Mouse (Mus musculus) B cell, adult 2 months (primary cell): ENCODE measurements around the gene Fgfr2.
A peak's percentile ranks its signal among the peaks of the same experiment; 100 is the strongest.
"Not testable (repeated sequence)": the region's sequence is repeated elsewhere in the genome, so short reads cannot be mapped to it uniquely, and the experiment has no call there.

Experiments
- DNase-seq, 2 experiments: peaks; one replicate each; pipeline ENCODE4 v3.0.0; 2022

The Fgfr2 gene

DNA sequence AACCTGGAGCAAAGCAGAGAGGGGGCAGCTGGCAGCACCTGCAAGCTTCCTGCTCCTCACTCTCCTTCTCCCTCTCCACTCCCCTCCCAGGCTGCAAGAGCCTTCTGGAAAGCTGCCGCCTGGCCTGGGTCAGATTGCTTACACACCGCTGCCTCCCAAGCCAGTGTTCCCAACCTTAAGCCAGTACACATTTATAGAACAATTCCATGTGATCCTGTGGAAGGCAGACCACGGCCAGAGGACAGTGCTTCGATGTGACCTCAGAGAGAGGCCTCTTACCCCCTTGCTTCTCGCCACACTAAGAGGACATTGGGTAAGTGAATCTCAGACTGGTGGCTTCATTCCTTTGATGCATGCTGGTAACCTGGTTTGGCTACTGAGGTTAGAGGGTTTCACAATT, 2570.4 kb downstream of the Fgfr2 start:
- no peak for DNase-seq

DNA sequence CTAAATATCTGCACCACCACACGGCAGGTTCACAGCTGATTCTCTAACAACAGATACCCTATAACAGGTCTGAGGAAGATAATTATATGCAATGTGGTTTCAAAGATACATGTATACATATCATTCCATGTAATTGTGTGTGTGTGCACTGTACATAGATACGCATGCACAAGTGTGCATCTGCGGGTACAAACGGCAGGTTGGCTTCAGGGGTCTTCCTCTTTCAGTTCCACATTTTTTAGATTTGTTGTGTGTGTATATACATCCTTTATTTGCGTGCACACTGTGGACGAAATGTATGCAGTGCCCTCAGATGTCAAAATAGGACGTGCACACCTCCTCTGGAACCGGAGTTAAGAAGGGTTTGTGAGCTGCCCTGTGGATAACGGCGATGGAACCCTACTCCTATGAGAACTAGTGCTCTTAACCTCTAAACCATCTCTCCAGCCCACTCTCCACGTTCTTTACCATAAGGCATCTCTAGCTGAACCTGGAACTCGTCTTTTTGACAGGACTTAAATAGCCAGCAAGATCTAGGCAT, 2575.4 kb downstream of the Fgfr2 start:
- DNase-seq, result peak in 1 of 2 experiments; percentile 38

DNA sequence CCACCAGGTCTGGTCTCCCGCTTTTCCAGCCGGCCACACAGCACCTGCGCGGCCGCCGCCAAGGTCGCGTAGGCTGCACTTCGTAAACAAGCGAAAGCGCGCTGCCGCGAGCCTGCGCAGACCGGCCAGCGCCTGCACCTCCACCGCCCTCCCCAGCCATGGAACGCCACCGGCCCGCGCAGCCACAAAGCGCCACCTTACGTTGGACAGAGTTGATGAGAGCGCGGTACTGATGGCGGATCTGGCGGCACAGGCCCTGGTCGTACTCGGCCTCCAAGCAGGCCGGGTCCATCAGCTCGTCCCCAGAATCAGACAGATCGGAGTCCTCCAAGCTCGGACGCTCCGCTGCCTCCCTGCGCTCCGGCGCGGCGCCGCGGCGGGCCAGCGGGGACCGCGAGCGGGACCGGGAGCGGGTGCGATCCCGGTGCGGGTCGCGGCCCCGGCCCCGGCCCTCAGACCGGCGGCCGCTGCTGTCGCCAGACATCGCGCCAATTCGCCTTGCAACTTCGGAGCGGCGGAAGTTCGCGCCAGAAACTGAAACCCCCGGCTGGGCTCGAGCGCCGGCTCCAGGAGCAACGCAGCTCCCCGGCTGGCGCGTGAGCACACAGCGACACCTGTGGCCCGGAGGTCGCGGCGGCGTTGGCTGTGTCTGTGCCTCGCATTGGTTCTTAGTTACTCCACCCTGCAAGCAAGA, 2576.2 kb downstream of the Fgfr2 start:
- DNase-seq, result peak; percentile 97 to 98

DNA sequence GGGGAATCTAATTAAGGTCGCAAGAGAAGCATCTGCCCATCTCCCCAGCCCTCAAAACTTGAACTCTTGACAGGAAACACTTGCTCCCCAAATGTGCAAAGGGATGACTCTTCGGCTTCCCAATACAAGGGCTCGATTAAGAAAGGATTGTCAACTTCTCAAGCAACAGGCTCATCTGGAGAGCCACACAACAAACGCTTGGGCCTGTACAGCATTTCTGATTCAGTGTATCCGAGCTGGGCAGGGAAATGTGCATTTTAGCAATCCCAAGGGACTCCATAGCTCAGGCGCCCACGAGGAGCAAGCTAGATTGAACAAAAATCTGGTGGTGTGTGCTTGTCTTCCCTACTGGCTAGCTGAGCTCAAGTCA, 2576.7 kb downstream of the Fgfr2 start:
- no peak for DNase-seq

DNA sequence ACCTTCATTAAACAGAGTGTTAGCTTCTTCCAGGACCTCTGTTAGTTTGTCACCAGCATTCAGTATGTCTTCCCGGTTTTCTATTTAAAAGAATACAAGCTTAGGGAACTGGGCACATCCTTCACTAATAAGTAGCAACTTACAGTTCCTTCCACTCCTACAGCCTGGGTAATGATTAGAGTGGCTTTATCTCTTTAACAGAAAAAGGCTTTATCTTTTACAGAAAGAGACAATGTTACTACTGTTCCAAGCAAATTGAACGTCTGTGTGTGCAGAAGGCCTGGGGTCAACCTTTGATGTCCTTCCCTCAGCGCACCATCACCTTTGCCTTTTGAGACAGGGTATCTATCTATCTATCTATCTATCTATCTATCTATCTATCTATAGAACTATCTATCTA, 2577.3 kb downstream of the Fgfr2 start:
- no peak for DNase-seq

DNA sequence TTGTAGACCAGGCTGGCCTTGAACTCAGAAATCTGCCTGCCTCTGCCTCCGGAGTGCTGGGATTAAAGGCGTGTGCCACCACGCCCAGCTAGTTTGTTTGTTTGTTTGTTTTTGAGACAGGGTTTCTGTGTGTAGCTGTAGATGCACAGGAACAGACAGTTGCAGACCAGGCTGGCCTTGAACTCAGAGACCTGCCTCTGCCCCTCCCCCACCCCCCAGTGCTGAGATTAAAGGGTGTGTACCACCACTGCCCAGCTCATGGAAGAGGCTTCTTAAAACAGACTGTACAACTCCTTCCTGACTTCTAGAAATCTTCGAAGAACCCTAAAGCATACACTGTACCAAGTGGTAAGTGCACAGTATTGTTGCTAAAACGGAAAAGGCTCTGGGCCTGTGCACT, 2577.7 kb downstream of the Fgfr2 start:
- DNase-seq, result no peak

DNA sequence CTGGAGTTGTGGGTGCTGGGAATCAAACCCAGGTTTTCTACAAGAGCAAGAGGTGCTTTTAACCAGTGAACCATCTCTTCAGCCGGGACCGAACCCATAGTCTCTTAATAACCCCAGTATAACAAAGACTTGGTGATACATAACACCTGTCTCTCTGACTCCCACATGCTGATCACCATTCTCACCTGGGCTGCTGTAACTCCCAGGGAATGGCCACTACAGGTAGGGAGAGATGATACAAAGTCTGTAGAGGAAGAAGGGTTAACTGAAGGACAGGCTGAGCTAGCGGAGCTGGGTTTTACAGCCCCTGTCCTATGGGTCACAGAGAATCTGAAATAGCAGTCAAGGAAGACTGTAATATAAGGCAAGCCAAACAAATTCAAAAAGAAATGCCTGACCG, 2580.0 kb downstream of the Fgfr2 start:
- DNase-seq, result no peak

DNA sequence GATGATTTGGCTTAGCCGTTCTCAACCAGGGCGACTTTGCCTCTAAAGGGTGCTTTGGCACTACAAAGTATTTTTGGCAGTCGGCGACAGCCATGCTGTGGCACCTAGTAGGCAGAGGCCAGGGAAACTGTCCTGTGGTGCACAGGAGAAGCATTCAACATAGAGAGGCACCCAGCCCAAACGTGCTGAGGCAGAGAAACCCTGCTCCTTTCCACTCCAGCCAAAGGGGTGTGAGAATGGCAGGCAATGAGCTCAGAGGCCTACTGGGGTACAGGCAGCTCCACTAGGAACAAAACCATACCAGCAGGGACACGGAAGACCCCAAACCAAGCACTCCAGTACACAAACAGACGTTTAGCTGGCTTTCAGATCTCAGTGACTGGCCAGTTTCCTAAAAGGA, 2583.0 kb downstream of the Fgfr2 start:
- DNase-seq, result no peak

DNA sequence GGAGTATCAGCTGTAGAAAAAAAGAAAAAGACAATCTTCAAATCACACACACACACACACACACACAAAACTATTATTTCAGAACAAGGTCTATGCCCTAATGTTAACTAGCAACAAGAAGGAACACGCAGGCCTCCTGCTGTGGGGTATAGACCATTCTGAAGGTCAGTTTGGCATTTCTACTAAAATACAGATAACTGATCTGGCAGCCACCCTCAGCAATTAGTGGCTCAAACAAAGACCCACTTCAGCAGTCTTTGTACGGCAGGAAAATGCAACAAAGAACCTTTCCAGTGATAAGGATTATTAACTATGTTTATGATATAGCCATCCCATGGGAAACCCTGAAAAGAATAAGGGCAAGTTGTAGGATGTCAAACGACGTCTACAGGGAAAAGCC, 2586.1 kb downstream of the Fgfr2 start:
- no peak for DNase-seq

DNA sequence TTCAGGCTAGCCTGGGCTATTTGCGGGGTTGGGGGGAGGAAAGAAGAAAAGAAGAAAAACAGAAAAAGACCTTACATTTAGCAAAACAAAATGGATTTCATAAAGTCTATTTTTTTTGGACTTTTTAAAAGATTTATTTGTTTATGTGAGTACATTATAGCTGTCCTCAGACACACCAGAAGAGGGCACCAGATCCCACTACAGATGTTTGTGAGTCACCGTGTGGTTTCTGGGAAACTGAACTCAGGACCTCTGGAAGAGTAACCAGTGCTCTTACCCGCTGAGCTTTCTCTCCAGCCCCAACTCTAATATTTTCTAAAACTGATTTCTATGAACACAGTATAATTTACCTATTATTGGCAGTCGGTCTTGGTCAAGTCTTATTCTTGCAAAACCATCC, 2588.0 kb downstream of the Fgfr2 start:
- DNase-seq, result no peak

DNA sequence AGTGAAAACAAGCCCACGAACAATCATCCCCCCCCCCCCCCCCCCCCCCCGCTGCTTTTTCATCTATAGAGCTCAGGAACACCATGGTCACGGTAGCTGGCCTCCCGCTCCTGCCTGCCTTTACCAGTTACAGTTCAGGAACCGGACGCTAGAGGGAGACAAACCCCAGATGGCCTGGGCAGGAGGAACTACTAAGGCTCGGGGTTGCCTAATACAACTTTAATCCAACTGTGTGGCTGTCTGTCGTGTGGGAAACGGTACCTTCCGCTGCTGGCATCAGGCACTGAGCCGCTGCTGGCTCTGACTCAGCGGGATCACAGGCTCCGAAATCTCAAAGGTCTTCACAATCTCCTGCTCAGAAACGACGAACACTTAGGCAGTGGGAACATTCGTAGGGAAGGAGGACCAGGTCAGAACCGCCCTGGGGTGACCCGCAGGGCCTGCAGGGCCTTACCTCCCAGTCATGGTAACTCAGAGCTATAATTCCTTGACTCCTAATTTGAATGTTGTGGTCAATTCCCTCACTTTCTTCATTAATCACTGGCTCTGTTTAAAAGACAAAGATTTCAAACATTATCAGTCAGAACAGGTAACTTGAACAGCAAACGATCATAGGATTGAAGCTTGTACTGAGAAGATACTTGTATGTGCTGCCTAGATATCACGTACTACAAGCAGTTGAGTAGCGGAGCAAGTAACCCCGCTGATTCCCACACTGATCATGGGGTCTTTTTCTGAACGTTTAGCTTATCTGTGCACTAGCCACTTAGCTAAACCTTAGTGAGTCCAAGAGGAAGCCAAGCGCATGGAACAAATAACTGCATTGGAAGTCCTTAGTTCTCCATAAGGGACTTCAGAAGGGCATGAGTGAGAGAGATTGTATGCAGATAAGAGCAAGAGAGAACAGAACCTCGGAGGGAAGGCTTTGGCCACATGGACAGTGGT, 2589.6 kb downstream of the Fgfr2 start:
- peak; percentile 92 to 93 for DNase-seq

DNA sequence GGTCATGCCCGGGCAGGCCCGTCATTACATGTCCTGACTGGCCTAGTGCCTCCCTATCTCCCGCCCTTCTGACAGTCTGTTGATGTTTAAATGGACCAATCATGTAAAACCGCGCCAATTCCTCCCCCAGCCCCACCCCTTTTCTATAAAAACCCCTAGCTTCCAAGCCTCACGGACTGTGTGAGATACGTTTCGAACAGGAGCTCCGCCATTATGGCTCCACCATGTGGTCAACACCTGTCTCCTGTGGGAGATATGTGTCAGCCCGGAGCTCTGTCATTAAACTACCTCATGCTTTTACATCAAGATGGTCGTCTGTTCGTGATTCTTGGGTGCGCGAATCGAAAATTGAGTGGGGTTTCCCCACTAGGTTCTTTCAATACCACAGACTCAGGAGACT, 2592.0 kb downstream of the Fgfr2 start:
- not testable (repeated sequence) for DNase-seq

DNA sequence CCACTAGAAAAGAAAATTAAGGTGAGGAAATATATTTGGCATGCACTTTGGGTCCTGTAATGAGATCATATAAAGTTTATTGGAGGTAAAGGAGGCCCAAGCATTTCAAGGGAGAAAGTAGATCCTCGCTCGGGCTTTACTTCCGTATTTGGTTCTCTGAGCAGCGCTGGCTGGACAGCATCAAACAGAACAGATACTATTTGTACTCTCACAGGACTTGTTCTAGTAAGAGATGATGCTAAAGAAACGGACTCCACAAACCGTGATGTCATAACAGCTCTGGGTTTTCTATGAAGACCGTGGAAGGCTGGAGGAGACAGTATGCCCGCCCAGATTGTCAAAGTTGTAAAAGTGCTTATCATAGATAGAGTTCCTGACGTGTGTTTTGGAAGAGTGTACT, 2595.8 kb downstream of the Fgfr2 start:
- no peak for DNase-seq

DNA sequence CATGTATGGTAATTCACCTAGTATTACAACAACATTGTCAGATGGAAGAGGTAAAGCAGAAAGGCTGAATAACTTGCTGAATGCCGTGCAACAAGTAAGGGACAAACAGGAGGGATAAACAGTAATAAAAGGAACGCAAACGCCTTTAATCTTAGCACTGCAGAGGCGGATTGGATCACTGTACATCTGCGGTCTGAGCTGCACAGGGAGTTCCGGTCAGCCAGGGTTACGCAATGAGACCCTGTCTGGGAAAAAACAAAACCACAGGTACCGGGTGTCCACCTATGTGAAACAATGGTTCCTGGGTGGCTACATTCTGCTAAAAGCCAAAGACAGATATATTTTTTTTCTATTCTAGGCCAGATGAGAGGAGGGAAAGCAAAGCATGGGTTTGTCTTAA, 2599.7 kb downstream of the Fgfr2 start:
- no peak for DNase-seq

DNA sequence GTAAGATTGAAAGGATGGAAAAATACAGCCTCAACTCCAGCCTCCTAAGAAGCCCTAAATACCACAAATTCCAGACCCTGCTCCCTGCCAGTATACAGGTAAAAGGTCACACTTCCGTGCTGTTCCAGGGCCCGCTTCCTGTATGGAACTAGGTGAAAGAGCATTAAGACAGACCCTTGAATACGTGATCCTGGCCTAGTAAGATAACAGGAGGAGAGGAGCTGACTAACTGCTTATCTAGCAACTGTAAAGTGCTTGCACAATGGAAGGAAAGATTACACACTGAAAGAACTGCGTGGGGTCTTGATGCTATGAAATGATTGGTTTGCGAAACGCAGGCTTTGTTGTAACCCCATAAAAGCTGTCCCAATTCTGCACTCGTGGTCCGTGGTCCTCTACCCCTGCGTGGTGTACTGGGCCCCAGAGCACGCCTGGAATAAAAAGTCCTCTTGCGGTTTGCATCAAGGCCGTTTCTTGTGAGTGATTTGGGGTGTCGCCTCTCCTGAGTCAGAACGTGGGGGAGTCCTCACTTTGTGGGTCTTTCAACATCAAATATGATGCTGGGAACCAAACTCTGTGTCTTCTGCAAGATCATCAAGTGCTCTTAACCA, 2602.2 kb downstream of the Fgfr2 start:
- DNase-seq, result no peak

DNA sequence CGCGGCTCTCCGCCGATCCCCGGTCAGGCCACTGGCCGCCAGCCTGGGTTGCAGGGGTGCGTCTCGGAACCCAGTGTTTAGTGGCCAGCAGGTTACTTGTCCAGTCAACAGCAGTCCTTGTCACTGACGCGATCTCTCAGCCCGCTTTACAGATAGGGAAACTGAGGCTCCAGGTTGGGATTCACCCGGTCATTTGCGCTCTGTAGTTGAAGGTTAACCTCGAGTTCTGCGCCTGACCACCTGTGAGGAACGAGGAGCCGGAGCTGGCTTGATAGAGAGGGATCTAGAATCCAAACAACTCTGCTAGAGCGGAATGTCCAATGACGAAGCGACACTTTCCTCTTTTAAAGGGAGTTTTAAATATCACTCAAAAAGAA, 2603.1 kb downstream of the Fgfr2 start, which contains the start of gene Ate1:
Gene Ate1 (minus strand): TSS at position 321 of the 377 bp plus-strand sequence.
- no peak for DNase-seq

DNA sequence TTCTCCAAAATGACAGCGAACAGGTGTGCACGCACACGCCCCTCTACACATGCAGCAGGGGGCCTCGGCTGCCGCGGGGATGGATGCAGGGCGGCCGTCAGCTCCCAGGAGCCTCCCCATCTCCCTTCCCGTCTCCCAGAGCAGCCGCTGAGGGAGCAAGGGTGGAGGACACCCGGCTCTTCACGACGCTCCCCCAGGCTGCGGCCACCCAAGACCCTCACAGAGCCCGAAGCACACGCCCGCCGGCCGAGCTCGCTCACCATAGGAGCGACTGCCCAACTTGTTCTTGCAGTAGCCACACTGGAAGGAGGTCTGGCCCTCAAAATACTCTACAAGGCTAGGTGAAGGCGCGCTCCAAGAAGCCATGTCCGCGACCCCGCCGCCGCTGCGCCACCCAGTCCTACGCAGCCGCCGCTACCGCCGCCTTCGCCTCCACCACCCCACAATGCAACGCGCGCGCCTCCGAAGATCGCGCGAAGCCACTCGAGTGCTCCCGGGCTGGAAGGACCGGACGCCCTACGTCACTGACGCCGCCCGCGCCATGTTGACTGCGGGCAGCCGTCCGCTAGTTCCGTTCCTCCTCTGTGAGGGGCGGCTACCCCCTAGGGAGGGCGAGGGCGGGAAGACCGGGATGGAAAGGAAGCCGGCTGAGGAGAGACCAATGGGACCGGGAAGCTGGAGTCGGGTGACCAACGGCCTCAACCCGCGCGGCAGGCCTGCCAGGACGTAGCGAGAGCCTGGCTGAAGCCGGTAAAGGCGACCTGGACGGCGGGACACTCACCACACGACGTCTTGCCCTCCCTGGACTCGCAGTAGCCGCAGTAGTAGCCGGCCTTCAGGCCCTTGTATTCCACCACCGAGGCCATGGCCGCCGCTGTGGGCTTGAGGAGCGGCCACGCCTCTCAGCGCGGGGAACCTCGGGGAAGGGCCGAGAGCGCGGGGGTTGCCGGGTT, 2603.8 kb downstream of the Fgfr2 start:
- DNase-seq, result peak; percentile 95 to 96

DNA sequence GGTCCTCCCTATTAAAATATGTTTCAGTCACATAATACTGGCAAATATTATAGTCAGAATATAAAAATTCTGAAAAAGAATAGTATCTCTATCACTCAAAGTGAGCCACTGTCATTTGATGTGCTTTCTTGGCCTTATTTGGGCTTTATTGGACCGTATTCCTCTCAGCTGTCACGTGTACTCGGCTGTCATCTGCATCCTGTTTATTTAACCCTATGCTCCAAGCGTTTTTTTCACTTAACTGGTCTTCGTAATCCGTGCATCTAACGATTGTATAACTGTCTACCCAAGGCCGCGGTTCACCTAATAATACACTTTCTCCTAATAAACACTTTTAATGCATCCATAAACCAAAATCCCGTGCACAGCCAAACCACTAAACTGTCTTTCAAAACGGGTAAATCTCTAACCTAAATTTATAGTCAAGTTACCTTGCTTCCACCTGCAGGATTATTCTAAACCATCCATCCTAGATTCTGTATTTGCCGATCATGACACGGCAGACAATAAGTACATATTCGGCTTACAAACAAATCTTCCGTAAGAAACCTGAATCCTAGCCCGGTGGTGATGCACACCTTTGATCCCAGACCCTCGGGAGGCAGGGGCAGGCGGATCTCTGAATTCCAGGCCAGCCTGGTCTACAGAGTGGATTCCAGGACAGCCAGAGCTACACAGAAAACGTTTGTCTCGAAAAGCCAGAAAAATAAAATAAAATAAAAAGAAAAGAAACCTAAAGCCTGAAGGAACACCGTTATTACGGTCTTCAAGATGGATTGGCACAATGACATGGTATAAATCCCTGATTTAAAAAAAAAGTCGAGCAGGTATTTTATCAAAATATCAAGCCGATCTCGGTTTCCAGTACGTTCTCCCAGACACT, 2604.7 kb downstream of the Fgfr2 start:
- DNase-seq, result peak; percentile 9 to 13

DNA sequence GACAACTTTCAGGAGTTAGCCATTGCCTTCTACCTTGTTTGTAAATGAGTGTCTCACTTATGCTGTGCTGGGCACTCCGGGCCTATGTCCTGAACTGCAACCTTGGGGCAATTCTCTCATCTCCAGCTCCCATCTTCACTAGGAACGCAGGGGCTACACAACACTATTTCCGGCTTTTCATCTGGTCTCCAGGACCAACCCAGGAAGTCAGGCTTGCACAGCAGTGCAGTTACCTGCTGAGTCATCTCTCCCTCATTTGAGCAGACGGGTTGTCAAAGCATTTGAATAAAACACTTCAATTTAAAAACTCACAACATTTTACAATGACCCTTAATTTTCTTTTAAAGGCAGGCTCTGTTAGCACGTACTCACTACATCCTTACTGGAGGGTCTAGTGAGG, 2612.9 kb downstream of the Fgfr2 start:
- DNase-seq, result no peak

DNA sequence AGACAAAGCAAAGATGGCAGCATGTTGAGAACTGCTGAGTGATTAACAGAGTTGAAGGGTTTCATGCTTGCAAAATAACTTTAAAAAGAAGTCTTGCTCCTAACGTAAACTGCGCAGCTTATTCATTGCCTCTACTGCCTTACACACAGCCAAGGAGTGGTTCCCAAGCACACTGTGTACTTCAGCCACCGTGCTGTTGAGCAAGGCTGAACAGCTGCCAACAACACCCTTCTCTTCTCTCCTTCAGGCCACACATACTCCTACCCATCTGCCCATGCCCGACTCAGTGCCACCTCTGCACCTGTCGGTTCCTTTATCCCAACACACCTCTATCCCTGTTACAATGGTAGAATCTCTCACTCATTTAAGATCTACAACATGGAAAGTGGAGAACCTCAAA, 2620.1 kb downstream of the Fgfr2 start:
- DNase-seq, result no peak

DNA sequence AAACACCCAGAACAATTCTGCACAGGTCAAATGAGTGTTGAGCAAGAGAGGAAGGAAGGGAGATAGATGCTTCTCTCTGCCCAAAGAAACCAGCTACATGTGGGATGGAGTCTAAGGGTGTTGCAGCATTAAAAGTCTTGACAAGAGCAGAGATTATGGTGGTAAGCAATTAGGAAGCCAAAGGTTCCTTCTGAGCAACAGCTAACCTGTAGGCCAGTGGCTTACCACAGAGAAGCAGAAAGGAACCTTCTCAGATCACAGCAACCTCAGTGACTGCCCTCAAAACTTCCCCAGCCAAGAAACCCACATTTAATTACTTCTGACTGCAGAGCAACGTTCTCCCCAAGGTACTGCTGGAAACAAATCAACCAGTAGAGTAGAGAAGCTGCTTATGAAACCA, 2621.7 kb downstream of the Fgfr2 start:
- DNase-seq, result no peak
